Mouse (Mus musculus) cerebellum, adult 9-10 months (tissue): ENCODE data around the gene Rab3d.

Experiments used
- DNase-seq: peaks from one replicate; pipeline ENCODE4 v3.0.0; 2022

Rab3d gene

DNA sequence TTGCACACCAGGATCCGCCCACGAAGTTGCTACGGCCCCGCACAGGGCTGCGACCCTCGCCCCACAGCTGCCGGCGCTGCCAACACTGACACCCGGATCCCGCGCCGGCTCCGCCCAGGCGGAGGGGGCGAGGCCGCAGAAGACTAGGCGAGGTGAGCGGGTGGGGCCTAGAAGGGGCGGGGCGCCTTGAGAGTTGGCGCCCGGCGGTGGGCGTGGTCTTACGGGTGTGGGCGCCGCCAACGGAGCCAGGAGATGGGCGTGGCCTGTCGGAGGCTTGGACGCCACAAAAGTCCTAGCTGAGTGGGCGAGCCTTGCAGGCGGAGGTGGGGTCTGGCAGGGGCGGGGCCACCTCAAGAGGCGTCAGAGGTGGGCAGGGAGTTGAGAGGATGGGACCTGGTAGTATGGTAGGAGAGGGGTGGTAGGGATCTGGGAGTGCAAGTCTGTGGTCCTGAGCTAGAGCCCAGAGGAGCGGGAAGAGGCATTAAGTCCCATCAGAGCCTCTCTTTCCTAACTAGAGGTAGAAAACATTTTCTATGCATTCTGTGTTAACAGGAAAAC lies at the start of gene Rab3d:
TSS of gene Rab3d (minus strand) at position 158 of the 558 bp plus-strand sequence.
- peak; percentile 89 for DNase-seq

DNA sequence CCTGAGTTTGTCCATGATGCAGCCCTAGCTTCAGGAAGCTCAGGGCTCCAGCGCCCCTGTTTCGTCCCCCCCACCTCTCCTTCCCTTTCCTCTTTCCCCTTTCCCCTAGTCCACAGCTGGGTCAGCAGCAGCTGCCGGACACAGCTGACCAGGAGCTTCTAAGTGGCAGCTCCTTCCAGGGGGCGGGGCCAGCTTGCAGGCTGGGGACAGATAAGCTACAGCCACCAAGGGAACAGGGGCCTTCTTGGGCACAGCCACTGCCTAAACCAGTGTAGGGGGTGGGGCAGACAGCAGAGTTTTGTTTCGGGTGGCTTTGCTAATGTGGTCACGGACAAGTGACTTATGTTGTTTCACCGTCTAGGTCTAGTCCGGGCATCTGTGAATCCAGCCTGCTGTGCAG lies 45.4 kb upstream of the Rab3d start, which contains the start of gene Epor:
TSS of gene Epor (minus strand) at position 90 of the 400 bp plus-strand sequence.
- no peak for DNase-seq

DNA sequence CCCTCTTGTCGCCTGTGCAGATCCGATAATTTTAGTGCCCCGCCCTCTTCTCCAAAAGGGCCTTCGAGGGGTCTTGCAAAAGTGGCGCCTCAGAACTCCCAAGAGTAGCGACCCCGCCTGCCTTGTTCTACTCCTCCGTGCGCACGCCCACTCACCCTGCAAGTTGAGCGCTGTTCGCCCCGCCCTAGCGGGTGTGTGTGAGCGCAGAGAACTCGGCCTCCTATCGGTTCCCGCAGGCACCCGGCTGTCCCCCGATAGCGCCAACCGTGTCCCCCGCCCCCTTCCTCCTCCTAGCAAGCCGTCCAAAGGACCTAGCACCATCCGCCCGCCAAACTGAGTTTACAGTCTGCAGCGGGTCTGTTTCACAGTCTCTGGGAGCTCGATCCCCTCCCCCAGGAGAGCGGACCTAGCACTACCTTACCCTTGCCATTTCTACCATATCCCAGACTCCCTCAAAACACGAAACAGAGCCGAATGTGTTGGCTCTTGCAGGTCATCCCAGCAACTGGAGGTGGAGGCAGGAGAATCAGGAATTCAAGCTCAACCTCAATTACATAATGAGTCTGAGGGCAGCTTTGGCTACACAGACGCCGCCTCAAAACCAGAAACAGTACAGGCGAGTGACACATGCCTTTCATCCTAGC lies 44.5 kb upstream of the Rab3d start:
- DNase-seq: peak; percentile 71

DNA sequence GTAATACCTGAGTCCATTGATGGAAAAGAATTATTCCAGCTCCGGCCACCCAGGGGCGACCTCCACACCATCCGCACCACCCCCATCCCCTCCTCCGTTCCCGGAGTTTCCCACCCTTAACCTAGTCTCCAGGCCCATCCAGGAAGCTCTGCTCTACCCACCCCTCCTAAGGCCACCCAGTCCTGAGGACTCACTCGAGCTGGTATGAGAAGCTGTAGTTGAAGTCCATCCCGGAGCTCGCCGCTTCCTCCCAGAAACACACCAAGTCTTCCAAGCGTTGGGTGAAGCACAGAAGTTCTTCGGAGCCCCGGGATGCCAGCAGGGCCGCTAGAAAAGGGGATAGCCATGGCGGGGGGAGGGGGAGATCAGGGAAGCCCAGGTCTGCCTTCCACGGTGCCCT lies 44.0 kb upstream of the Rab3d start:
- no peak for DNase-seq

DNA sequence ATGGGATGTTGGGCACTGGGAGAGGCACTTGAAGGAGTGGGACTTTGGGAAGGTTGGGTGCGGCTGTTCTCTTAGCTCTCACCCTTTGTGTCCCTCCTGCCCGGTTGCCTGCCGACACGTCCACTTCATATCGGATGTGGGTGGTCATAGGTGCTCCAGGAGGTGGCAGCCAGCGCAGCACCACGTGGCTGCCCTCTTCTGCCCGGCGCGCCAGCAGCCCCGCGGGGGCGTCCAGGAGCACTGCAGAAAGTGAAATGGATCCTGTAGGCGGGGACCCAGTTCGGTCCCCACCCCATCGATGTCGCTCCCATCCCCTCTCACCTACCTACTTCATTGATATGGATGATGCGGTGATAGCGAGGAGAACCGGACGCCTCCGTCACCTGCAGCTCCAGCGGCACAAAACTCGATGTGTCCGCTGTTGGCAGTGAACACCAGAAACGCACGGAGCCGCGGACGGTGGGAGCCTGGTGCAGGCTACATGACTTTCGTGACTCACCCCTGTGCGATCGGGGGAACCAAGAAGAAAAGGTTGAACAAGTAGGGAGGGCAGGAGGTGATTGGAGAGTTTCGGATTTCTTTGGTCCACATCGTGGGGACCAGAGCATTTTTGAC lies 43.5 kb upstream of the Rab3d start:
- DNase-seq: no peak

DNA sequence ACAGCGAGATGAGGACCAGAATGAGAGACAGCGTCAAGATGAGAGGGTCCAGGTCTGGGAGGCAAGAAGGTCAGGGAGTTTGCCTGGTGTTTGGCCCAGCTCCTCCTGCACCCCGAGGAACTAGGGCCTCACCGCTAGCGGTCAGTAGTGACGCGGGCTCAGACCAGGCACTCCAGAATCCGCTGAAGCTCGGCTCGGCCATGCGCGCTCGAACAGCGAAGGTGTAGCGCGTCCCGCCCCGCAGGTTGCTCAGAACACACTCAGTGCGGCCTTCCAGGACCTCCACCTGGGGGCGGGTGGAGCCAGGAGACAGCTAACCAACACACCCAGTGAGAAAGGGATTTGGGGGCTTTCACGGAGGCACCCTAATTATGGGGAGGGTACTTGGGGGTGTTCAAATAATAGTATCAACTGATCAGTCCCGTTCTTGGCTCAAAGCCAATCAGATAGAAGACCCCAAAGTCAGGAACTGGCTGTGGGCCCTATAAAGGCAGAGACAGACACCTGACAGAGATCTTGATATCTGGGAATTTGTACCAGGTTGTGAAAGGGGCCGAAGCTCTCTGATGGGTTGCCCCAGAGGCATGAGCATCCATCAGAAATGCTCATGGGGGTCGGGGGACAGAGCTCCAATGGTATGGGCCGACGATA lies 42.7 kb upstream of the Rab3d start:
- no peak for DNase-seq

DNA sequence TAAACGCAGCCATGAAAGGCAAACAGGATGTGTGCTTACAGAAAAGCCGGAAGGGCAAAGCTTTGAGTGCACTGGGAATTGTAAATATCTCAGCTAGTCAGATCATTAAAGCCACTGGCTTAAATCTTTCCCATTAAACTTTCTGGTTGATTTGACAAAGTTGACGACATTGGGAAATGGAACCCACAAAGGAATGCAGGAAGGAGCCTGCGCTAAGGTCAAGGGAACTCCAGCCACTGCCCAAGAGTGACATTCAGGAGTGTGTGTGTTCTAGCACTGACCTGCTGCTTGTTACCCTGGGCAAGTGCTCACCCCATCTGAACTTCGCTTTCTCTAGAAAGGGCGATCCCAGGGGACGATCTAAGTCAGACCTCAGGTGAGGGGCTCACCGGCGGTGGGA lies 42.1 kb upstream of the Rab3d start:
- DNase-seq: no peak

DNA sequence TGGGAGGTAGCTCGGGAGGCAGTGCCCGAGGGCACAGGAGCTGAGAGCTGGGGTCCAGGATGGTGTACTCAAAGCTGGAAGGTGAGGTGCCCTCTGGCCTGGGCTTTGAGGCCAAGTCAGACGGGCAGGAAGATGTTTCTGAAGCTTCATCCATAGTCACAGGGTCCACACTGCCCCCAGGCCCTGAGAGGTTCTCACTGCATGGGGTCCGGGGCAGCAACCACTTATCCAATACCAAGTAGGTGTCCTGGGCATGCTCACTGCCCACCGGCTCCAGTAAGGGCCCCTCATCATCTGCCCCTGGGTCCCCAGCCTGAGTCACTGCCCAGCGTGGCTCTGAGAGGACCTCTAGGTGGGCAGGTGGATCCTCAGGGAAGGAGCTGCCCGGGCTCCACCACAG lies 41.3 kb upstream of the Rab3d start:
- no peak for DNase-seq

DNA sequence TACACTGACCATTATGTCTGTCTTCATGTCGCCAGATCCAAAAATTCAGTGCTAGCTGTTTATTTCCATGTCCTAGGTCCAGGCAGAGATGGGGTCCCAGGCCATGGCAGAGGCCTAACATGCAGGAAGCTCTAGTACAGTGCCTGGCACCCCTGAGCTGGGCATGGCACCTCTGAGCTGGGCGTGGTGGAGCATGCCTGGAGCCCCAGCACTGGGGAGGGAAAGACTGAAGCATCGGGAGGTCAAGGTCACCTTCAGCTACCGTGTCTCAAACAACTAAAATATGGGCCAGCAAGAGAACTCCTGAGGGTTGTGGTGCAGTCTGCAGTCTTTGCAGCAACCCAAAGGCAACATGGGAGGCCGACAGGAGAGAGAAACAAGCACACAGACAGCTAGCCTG lies 40.4 kb upstream of the Rab3d start:
- DNase-seq: no peak

DNA sequence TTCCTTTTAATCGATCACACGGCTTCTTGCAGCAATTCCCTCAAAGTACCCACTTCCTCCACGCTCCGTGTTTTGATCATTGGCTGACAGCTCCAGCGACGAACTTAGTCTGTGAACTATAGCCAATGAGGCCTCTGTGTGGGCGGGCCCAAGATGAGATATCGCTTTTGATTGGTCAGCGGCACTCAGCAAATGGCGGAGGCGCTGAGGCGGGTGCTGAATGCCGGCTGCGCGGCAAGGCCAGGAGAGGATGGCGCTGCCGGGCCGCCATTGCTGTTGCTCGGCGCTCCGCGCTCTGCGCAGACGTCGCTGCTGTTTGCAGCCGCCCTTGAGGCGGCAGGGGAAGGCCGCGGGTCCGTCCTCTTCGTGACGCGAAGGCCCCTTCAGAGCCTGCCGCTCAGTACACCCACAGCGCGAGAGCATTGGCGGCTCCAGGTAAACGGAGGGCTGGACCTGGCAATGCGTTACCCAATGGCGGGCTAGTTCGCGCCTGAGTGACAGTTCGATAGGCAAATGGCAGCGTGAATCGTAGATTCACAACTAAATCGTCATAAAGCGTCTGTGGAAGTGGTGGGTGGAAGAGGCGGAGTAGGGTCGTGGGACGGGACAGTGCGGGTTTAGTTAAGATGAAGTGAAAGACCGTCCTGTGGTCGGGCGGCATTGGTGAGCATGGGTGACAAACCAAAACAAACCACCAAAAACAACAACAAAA lies 37.7 kb upstream of the Rab3d start, which contains the start of gene Swsap1:
TSS of gene Swsap1 (plus strand) at position 186 of the 712 bp plus-strand sequence.
- peak; percentile 100 for DNase-seq

DNA sequence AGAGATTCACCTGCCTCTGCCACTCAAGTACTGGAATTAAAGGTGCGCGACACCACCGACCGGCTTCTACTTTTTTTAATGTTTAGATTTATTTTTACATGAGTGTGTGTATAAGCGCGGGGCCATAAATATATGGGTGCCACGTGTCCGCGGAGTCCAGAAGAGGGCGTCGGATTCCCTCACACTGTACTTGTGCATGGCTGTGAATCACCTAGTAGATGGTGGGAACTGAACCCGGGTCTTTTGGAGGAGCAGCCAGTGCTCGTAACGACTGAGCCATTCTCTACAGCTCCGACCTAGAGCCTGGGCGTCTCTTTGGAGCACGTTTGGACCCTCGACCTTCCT lies 37.2 kb upstream of the Rab3d start:
- DNase-seq: no peak

DNA sequence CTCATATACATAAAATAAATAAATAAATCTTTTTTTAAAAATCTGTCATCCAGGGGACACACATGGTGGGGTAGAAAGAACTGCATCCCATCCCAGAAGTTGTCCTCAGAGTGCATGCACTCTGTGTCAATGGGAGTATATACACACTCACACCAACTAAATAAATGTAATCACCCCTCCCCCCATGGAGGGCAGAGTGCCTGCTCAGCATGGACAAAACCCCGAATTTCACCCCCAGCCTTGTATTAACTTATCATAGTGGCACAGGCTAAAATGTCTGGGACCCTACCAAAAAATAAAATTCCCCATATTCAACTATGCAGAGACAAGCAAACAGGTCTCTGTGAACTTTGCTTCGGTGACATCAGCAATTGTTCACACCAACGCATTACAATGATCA lies 36.6 kb upstream of the Rab3d start:
- peak; percentile 74 for DNase-seq

DNA sequence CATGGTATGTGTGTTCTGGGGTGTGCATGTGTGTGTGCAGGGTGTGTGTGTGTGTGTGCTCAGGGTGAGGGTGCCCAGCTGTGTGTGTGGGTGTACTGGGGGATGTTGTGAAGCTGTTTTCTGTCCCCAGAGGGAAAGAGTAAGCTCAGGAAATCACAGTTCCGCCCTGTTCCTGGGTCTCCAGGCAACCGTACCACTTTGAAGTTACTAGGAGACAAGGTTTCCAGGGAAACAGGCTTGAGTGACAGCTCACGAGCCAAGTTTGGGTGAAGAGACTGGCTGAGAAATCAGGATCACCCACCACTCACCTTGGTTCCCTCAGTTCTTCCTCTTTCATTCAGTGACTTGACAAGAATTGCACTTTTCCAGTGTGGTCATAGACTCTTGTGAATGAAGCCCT lies 35.6 kb upstream of the Rab3d start:
- no peak for DNase-seq

DNA sequence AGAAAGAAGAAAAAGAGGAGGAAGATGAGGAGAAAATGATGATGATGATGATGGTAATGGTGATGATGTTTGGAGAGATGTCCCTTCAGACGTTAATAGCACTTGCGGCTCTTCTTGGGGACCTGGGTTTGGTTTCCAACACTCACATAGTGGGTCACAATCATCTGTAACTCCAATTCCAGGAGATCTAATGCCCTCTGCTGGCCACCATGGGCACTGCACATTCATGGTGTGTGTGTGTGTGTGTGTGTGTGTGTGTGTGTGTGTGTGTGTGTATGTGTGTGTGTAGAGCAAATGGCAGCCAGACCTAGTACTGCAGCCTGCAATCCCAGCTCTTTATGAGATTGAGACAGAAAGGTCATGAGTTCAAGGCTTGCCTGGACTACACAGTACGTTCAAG lies 34.0 kb upstream of the Rab3d start:
- DNase-seq: no peak

DNA sequence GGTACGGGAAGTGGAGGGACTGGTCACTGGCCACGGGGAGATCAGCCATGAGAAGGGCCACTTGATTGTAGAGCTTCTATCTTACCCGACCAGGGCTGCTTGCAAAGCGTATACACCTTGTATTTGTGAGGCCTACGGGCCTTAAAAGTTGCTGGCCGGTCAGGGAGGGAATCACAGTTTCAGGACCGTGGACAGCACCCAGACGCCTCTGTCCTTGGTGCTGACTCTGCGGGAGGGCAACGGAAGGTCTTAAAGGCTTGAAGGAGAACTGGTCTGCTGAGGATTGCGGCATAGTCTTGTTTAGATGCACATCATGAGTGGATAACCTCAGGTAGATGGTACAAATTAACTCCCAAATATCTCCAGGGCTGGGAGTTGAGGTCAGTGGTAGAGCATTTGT lies 32.3 kb upstream of the Rab3d start:
- no peak for DNase-seq

DNA sequence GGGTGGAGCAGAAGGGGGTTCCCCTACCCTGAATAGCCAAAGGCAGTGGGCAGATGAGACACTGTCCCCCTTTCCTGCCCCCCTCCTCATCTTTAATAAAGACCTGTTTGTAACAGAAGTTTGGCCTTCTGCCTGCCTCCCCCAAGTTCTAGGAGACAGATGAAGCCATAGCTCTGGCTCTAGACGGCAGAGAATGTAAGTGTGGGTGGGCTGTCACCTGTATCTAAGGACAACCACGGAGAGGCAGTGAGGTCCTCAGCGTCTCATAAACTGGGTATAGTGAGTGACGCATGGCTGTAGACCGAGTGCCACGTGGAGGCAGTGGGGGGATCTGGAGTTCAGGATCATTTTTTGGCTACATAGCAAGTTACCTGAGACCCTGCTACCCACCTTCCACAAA lies 30.8 kb upstream of the Rab3d start:
- DNase-seq: no peak

DNA sequence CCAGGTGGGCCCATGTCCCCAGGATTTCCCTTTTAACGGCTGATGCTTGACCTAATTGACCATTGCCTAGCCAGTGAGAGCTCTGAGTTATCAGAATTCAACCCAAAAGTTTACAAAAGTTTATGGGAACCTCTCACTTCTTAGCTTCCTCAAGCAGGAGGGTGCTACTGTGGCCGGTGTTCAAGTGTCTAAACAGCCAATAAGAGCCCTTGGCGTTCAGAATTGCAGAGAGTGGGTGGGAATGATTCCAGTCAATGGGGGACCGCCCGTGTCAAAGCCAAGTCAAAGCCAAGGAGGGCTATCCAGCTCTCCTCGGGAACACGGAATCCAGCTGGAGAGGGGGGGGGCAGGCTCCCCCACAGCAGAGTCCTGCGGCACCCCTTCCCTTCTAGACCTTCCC lies 30.2 kb upstream of the Rab3d start:
- DNase-seq: no peak

DNA sequence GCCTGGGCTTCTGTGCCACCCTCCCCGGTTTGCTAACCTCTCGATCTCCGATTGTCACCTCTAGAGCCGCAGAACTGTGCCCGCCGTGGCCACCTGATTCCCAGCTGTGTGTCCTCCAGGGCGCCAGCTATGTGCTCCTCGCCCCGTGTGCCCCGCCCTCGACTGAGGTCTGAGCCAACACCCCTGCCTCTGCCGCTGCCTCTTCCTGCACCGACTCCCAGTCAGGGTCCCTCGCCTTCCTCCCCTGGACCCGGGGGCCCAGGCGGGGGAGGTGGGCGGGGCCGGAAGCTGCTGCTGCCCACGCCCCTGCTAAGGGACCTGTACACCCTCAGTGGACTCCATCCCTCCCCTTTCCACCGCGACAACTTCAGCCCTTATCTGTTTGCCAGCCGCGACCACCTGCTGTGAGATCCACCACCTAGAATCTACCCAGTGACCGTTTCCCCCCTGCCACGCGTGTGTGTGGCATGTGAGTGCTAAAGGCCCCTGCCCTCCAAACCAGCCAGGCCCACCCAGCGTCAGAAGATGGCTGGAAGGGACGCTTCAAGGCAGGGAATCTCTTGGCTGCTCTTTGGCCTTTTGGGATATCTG lies 29.6 kb upstream of the Rab3d start:
- no peak for DNase-seq

DNA sequence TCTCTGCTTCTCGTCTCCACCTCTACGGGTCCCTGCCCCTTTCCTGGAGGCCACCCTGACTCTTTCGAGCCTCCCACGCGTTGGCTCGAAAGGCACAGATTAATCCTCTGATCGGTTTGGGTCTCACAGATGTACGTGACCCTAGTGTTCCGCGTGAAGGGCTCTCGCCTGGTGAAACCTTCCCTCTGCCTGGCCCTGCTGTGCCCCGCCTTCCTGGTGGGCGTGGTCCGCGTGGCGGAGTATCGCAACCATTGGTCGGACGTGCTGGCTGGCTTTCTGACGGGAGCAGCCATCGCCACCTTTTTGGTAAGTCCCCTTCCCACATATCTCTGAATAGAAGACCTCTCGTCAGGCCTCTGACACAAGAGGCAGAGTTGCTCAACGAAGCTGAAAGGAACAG lies 26.3 kb upstream of the Rab3d start:
- no peak for DNase-seq

DNA sequence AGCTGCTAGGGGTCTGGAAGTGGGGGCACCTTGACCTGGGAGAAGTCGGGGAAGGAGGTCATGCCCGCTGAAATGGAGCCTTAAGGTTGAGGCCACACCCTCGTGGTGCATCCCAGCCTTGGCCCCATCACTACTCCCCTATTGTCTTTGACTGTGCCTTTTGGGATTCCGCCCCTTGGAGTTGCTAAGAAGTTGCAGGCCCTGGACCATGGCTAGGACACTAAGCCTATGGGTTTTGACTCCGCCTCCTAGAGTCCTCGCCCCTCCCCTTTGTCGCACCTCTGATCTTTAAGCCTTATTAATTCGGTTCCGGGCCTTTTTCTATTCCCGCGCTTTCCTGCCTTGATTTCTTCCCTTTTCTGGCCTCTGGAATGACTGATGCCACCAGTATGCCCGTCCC lies 25.6 kb upstream of the Rab3d start:
- DNase-seq: no peak

DNA sequence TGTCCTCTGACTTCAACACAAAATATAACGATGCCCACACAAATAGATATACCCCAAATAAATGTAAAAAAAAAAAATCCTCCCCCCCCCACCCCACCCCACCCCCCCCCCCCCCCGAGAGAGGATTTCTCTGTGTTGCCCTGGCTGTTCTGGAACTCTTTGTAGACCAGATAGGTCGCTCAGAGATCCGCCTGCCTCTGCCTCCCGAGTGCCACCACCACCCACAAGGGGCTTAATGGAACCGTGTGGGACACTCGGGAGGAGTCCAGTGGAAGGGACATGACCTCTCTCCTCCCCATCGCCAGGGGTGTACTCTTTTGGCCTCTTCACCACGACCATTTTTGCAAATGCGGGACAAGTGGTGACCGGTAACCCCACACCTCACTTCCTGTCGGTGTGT lies 25.1 kb upstream of the Rab3d start:
- no peak for DNase-seq

DNA sequence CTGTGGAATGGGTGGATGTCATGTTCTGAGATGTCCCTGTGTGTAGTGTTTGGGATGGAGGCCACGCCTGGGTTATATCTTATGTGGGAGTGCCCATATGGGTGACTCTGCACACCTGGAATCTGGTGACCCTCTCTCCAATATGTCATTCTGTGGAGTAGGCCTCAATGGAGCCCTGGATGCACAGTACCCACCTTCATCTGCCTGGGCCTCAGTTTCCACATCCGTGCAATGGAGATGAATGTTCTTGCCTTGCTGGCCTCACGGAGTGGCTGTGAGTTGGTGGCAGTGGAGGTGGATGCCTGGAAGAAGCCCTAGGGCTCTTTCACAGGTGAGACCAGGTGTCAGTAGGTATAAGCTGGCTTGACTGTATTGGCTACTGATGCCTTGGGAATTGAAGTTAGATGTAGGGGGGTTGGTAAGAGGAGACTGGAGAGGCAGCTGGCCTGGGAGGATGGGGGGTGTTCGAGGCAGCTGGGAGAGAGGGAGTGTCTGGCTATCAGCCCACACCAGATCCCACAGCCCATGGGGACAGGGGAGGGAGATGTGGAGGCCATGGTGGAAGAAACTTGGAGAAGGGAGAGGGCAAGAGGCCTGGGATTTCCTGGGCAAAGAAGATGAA lies 20.4 kb upstream of the Rab3d start:
- no peak for DNase-seq

DNA sequence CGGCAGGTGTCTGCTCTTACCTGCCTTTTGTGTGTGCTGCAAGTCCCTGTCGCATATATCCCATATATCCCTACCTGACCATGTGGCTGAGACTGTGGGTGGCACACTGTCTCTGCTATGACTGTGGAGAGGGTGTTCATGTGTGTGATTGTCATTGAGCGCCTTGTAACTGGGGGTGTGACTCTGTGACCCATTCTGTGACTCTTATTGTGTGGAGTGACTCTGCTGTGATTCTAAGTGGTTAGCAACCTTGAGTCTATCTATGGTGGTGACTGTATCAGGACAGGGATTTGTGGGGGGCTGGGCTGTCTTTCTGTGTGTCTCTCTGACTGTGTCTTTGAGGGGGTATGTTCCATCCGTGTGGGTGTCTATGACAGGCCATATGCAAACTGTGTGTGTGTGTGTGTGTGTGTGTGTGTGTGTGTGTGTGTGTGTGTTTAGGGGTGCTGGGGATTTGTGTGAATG lies 19.8 kb upstream of the Rab3d start:
- DNase-seq: no peak
